Mouse (Mus musculus) ES-E14 (cell line): ENCODE results near the gene Ccdc183.

Experiments used
- HCFC1 ChIP-seq: IDR thresholded peaks from 2 replicates; pipeline ENCODE4 v1.6.1; 2012; ENCODE audit warnings: low read length, inconsistent platforms, borderline replicate concordance; ENCODE audit not compliant: insufficient read depth
- ZC3H11A ChIP-seq: IDR thresholded peaks from 2 replicates; pipeline ENCODE4 v1.6.1; 2012; ENCODE audit warnings: low read depth, mild to moderate bottlenecking, inconsistent platforms, low read length, borderline replicate concordance

- TF ChIP-seq HCFC1 (no peak), ZC3H11A (no peak)
Measured at GRCm38 (mm10) chr2:25581901-25582301, 35.6 kb downstream of the Ccdc183 start.
